Mouse (Mus musculus) liver, embryonic 16.5 days (tissue): Measurements from ENCODE around the gene Ankrd27. TPM values are rescaled to one million over a fixed set of nuclear protein-coding genes. Genes with fewer than 3 reads are reported as not detected.

Experiments used
- ATAC-seq: fragments of 200-750 bp; cut with Nextera tagmentation; 2 replicates; pipeline ENCODE4 v1.8.0; 2017; ENCODE audit warnings: low read depth, mild to moderate bottlenecking, moderate number of reproducible peaks, moderate library complexity
- H3K27ac ChIP-seq: fragments of 300-500 bp; sonication (generic); 2 replicates; pipeline ENCODE4 v1.5.1; 2014; ENCODE audit warnings: mild to moderate bottlenecking, low read length
- H3K27me3 ChIP-seq: fragments of 300-500 bp; sonication (generic); 2 replicates; pipeline ENCODE4 v1.6.1; 2014; ENCODE audit warnings: low read depth, low read length, mixed read lengths; ENCODE audit not compliant: control insufficient read depth, insufficient read depth
- H3K36me3 ChIP-seq: fragments of 300-500 bp; sonication (generic); 2 replicates; pipeline ENCODE4 v1.6.1; 2014; ENCODE audit warnings: mild to moderate bottlenecking; ENCODE audit not compliant: control insufficient read depth, insufficient read depth
- H3K4me1 ChIP-seq: fragments of 300-500 bp; sonication (generic); 2 replicates; pipeline ENCODE4 v1.6.1; 2014; ENCODE audit warnings: low read depth, low read length, mixed read lengths; ENCODE audit not compliant: control insufficient read depth
- H3K4me2 ChIP-seq: fragments of 300-500 bp; sonication (generic); 2 replicates; pipeline ENCODE4 v1.6.1; 2014; ENCODE audit warnings: low read depth, low read length, mixed read lengths
- H3K4me3 ChIP-seq: fragments of 300-500 bp; sonication (generic); 2 replicates; pipeline ENCODE4 v1.5.1; 2014; ENCODE audit warnings: low read depth, mild to moderate bottlenecking, low read length
- H3K9ac ChIP-seq: fragments of 300-500 bp; sonication (generic); 2 replicates; pipeline ENCODE4 v1.6.1; 2014; ENCODE audit warnings: low read depth, low read length
- H3K9me3 ChIP-seq: fragments of 300-500 bp; sonication (generic); replicated peaks from 2 replicates; pipeline ENCODE4 v1.6.1; 2016; ENCODE audit warnings: low read length; ENCODE audit not compliant: control insufficient read depth
- WGBS: fragments of 180-500 bp; shearing (Covaris S2); extraction: QIAGEN DNeasy Blood & Tissue Kit; methylation state at CpG from one replicate; pipeline ENCODE4 v1.1.7; 2014; ENCODE audit not compliant: insufficient replicate concordance; 5-methylcytosine and 5-hydroxymethylcytosine counted together
- polyA plus RNA-seq: library from polyadenylated mRNA; unstranded; fragments of >200 nt; fragmentation: Nextera tagmentation; extraction: Ambion mirVana; gene quantifications from 2 replicates; pipeline ENCODE4 v1.2.1, GENCODE M21; 2015

Ankrd27 gene
- polyA plus RNA-seq, 1 experiment from 2014 or later = 23.9 TPM

GRCm38 (mm10) chr7:35688276-35688675 is 102.2 kb downstream of the Ankrd27 start:
- Histone ChIP-seq H3K4me2 (no peak overlapping the region), H3K27ac (no peak overlapping the region), H3K36me3 (no peaks in the 10 kb centered on the region), H3K4me1 (no peaks in the 10 kb centered on the region; the same call in 1 of the 2 replicates), H3K9me3 (no peaks in the 10 kb centered on the region), H3K9ac (no peak overlapping the region), H3K4me3 (no peak overlapping the region), H3K27me3 (no peaks in the 10 kb centered on the region)
- 73% methylated on average over 9 of the region's 9 CpGs for WGBS
- no peak for ATAC-seq

Other genes starting within 250 kb of the Ankrd27 start
- gene Faap24, start 189.4 kb upstream of the Ankrd27 start, polyA plus RNA-seq = 15.0 and 17.1 TPM in 2 replicates
- 17.7 and 18.6 TPM in 2 replicates for gene Cep89, start 189.2 kb upstream of the Ankrd27 start, polyA plus RNA-seq
- 1.5 and 2.1 TPM in 2 replicates for gene Slc7a9, start 137.4 kb upstream of the Ankrd27 start, polyA plus RNA-seq
- 0.04 and 0.12 TPM in 2 replicates for gene Tdrd12, start 48.5 kb upstream of the Ankrd27 start, polyA plus RNA-seq
- gene Nudt19, start 29.9 kb upstream of the Ankrd27 start, polyA plus RNA-seq = 50.7 and 54.6 TPM in 2 replicates
- gene Rgs9bp, start 662 bp upstream of the Ankrd27 start, polyA plus RNA-seq = 0.04 and 0.06 TPM in 2 replicates
- 109 and 113 TPM in 2 replicates for gene Pdcd5, start 61.3 kb downstream of the Ankrd27 start, polyA plus RNA-seq
- gene Dpy19l3, start 168.2 kb downstream of the Ankrd27 start, polyA plus RNA-seq = 5.3 and 7.8 TPM in 2 replicates
- 3.3 and 5.2 TPM in 2 replicates for gene Zfp507, start 216.8 kb downstream of the Ankrd27 start, polyA plus RNA-seq